Mouse (Mus musculus) T-helper 17 cell (primary cell): Measurements from ENCODE around the gene Hcls1.

Experiments used
- in situ Hi-C, 2 experiments: fragments of 300-600 bp; cut with MboI, MseI; formaldehyde crosslinking; loops; 1 replicate in 1 of 2; 2 replicates in 1 of 2; pipeline ENCODE4 v1.15.1; 2025; ENCODE audit warnings: high pct_unique_total_duplicates in 2 of 2

Gene Hcls1

GRCm38 (mm10) chr16:36929216-36929615, 5.6 kb upstream of the Hcls1 start:
- in situ Hi-C loops: no loop called here

GRCm38 (mm10) chr16:36930231-36931136, 4.3 kb upstream of the Hcls1 start:
- in situ Hi-C loops: no loop called here

DNA sequence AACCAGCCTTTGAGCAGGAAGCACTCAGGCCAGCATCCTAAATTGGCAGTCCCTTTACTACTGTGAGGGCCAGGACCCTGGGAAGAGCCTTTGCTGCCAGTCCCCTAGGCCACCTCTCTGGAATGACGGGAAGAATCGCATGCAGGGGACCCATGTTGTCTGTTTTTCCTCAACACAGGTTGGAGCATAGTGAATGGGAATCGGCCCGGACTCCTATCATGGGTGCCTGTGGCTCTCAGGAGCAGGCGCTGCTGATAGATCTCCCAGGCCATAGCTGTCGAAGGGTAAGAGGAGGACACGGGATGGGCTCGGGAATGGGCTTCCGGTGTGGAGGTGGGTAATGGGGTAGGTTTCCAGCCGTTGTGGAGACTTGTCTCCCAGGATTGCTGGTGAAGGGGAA, 3.4 kb upstream of the Hcls1 start:
- in situ Hi-C loops: no loop called here

GRCm38 (mm10) chr16:36931976-36932375, 2.8 kb upstream of the Hcls1 start:
- in situ Hi-C loops: no loop called here

DNA sequence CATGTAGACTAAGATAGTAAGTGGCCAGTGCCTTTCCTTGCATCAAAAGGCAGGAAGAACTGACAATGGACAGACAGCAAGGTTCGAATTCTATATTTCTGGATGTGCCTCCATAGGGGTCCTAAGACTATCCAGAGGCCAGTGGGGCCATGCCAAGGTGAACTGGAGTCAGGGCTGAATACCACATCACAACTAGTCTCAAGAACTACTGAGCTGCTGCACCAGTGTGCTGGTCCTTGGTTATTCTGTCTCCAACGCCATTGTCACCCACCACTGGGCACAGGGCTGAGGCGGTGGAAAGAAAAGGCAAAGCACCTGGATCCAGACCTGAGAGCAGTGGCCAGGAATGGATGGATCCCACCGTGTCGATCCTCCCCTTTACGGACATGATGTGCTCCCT, 2.2 kb upstream of the Hcls1 start:
- in situ Hi-C loops: no loop called here

- in situ Hi-C loops: no loop called here
Measured at GRCm38 (mm10) chr16:36934131-36934840, 497 bp upstream of the Hcls1 start.

DNA sequence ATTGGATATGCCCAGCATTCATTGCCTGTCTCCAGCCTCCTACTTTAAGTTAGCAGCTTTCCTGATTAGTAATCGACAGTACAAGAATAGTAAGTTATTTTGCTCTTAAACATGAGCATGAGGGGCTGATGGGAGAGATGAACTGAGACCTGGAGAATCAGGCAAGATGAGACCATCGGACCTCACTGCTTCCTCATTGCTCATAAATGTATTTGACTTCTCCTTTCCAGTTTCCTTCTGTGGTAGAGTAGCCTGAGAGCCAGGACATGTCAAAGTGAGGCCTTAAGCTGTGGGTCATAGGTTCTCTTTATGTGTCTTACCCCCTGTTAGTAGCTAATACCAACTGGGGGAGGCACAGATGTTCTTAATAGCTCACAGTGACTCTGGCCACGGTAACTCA, 1.0 kb downstream of the Hcls1 start:
- in situ Hi-C loops: no loop called here

DNA sequence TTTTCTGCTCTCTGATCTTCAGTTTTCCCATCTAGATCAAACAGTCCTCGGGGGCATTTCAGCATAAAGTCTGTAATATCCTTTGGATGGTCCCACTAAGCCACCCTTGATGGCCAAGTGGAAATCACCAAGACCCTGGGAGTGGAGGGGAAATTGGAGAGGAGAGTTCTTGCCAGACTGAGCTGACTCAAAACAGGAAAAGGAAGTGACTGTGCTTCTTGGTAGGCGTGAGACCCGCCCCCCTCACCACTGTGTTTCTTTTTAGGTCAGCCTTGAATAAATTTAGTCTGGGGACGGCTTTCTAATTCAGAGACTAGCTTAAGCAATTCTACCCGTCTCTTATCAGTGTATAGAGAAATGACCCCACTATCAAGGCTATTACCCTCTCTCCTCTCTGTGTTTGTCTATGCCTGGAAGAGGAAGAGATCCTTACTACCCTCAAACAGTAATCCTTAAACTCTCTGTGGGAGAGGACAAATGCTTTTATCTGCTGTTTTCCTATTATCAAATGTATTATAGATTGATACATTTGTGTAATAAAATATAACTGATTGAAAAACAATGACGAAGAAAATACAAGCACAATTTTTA, 6.4 kb downstream of the Hcls1 start:
- in situ Hi-C loops: no loop called here

GRCm38 (mm10) chr16:36941895-36942294, 7.1 kb downstream of the Hcls1 start:
- in situ Hi-C loops: no loop called here

GRCm38 (mm10) chr16:36943591-36943990, 8.8 kb downstream of the Hcls1 start:
- in situ Hi-C loops: no loop called here

- in situ Hi-C loops: no loop called here
Measured at GRCm38 (mm10) chr16:36944895-36945424, 10.2 kb downstream of the Hcls1 start.

- in situ Hi-C loops: no loop called here
Measured at GRCm38 (mm10) chr16:36946459-36947159, 11.8 kb downstream of the Hcls1 start.

DNA sequence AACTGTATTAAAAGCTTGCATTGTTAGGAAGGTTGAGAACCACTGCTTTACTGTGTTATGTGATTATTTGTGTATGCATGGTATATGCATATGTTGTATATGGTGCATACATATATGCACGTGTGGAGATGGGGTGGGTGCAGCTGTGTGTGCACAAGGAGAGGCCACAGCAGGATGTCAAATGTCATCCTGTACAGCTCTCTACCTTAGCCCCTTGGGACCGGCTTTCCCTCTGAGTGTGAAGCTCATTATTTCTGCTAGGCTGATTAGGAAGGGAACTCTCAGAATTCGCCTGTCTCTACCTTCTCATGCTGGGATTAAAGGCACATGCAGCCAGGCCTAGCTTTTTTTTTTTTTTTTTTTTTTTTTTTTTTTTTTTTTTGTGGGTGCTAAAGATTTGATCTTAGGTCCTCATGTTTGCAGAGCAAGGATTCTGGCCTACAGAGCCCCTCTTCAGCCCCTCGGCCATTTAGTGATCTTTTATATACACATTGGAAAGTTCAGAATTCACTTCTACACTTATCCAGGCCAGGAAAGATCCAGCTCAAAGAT, 12.9 kb downstream of the Hcls1 start:
- in situ Hi-C loops: no loop called here

DNA sequence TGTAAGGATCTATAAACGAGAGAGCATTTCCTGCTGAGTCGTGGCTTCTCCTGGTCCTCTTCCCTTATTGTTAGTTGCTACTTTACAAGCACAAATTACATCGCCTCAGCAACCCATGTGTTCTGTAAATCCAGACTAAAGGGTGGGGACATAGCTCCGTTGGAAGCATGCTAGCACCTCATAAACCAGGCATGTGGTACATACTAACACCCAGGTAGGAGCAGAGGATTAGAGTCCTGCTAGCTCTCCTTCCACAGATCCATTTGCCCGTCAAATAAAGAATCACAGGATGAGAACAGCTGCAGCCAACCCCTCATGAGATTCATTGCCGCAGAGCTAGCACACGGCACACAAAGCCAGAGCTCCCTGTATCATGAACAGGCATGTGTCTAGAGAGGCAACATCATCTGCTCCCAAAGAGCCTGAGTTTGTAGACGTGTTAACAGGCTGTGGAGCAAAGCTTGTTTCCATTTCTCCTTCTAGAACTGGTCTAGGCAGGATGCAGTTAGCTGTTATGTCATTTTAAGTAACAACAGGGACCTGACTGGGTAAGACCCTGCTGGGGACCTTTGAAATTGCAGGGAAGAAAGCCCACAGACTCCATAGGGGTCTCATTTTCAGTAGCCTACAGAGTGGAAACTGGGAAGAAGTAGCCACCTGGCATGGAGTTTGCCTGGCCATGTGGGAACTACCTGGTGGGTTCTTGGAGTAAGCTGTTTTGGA, 15.0 kb downstream of the Hcls1 start:
- in situ Hi-C loops: no loop called here

GRCm38 (mm10) chr16:36951029-36951428, 16.2 kb downstream of the Hcls1 start:
- in situ Hi-C loops: no loop called here

DNA sequence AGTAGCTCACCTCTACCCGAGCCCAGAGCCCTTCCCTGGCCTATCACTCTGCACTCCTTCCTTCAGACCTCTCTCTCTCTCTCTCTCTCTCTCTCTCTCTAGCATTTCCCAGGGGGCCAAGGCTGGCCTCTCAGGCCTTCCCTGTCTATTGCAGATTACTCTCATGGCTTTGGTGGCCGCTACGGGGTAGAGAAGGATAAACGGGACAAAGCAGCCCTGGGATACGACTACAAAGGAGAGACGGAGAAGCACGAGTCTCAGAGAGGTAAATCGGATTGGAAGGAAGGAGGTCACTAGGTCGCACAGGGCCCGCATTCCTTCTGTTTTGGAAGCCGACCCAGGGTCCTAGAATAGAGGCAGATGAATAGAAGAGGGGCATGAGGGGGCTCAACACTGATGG, 20.3 kb downstream of the Hcls1 start:
- in situ Hi-C loops: no loop called here

DNA sequence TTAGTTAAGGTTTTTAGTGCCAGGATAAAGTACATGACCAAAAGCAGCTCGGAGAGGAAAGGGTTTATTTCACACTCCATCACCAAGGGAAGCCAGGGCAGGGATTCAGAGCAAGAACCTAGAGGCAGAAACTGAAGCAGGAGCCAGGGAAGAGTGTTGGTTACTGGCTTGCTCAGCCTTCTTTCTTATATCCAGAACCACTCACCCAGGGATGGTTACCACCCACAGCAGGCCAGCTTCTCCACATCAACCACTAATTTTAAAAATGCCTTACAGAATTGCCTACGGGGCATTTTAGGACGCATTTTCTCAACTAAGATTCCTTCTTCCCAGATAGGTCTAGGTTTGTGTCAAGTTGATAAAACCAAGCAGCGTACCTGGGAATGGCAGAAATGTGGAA, 28.6 kb downstream of the Hcls1 start:
- in situ Hi-C loops: no loop called here

DNA sequence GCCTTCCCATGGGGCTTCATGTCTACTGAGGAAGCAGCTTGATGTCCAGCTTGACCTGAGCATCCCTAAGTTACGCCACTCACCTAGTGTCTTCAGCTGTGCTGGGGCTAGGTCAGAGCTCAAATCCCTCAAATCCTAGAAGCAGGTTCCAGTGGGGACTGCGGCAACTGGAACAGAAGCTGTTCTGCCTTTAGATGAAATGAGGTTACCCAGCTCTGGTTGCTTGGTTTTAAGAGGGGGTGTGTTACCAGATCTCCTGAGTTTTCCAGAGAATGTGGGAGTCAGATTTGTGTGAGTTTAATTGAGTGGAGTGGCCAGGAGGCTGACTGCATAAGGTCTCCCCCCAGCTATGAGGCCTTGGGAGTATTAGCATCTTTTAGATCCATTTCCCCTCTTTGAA, 44.3 kb downstream of the Hcls1 start:
- in situ Hi-C loops: no loop called here

DNA sequence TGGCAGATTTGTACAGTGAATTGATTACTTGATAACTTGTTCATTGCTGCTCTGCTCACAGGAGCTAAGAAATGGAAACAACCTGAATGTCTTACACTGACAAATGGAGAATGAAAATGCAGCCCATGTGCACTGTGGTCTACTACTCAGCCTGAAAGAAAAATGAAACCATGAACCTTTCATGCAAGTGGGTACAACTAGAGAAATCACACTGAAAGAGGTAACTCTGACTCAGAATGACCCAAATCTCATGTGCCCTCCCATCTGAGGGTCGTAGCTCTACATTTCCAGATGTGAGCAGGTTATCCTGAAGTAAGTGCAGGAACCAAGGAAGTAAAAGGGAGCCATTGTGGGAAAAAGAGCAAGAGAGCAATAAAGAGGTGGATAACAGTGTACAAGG, 49.0 kb downstream of the Hcls1 start:
- in situ Hi-C loops: no loop called here

GRCm38 (mm10) chr16:36985636-36986042, 50.9 kb downstream of the Hcls1 start:
- in situ Hi-C loops: no loop called here

GRCm38 (mm10) chr16:36987399-36987798, 52.6 kb downstream of the Hcls1 start:
- in situ Hi-C loops: no loop called here
